Mouse (Mus musculus) hindbrain, embryonic 14.5 days (tissue): Measurements from ENCODE around the gene Sik3. TPM values are rescaled to one million over a fixed set of nuclear protein-coding genes. Genes with fewer than 3 reads are reported as not detected.

ENCODE experiments used
- ATAC-seq: fragments of 200-750 bp; cut with Nextera tagmentation; 2 replicates; pipeline ENCODE4 v1.8.0; 2017; ENCODE audit warnings: moderate number of reproducible peaks, mild to moderate bottlenecking, moderate TSS enrichment, moderate library complexity; ENCODE audit not compliant: low FRiP score
- DNase-seq: peaks from one replicate; pipeline ENCODE4 v3.0.0-alpha.2; 2015; ENCODE audit warnings: low spot score
- H3K27ac ChIP-seq: fragments of 300-500 bp; sonication (generic); 2 replicates; pipeline ENCODE4 v1.5.1; 2014; ENCODE audit warnings: mild to moderate bottlenecking, moderate library complexity
- H3K27me3 ChIP-seq: fragments of 300-500 bp; sonication (generic); 2 replicates; pipeline ENCODE4 v1.6.1; 2014; ENCODE audit warnings: mild to moderate bottlenecking, low read length, mixed read lengths; ENCODE audit not compliant: control insufficient read depth, insufficient read depth
- H3K36me3 ChIP-seq: fragments of 300-500 bp; sonication (generic); replicated peaks from 2 replicates; pipeline ENCODE4 v1.6.1; 2014; ENCODE audit not compliant: control insufficient read depth, insufficient read depth
- H3K4me1 ChIP-seq: fragments of 300-500 bp; sonication (generic); replicated peaks from 2 replicates; pipeline ENCODE4 v1.6.1; 2014; ENCODE audit warnings: antibody characterized with exemption, low read length, mixed read lengths; ENCODE audit not compliant: control insufficient read depth, insufficient read depth
- H3K4me2 ChIP-seq: fragments of 300-500 bp; sonication (generic); replicated peaks from 2 replicates; pipeline ENCODE4 v1.6.1; 2014; ENCODE audit warnings: mild to moderate bottlenecking, moderate library complexity
- H3K4me3 ChIP-seq: fragments of 300-500 bp; sonication (generic); replicated peaks from 2 replicates; pipeline ENCODE4 v1.5.1; 2014; ENCODE audit warnings: mild to moderate bottlenecking, low read length
- H3K9ac ChIP-seq: fragments of 300-500 bp; sonication (generic); 2 replicates; pipeline ENCODE4 v1.6.1; 2014
- H3K9me3 ChIP-seq: fragments of 300-500 bp; sonication (generic); 2 replicates; pipeline ENCODE4 v1.6.1; 2016; ENCODE audit warnings: low read length; ENCODE audit not compliant: control insufficient read depth
- WGBS: fragments of 180-500 bp; shearing (Covaris S2); extraction: QIAGEN DNeasy Blood & Tissue Kit; methylation state at CpG from one replicate; pipeline ENCODE4 v1.1.7; 2014; 5-methylcytosine and 5-hydroxymethylcytosine counted together
- polyA plus RNA-seq: library from polyadenylated mRNA; unstranded; fragments of >200 nt; fragmentation: Nextera tagmentation; extraction: Ambion mirVana; gene quantifications from 2 replicates; pipeline ENCODE4 v1.2.1, GENCODE M21; 2014

Gene Sik3
- polyA plus RNA-seq, result 10.9 and 11.0 TPM in 2 replicates

DNA sequence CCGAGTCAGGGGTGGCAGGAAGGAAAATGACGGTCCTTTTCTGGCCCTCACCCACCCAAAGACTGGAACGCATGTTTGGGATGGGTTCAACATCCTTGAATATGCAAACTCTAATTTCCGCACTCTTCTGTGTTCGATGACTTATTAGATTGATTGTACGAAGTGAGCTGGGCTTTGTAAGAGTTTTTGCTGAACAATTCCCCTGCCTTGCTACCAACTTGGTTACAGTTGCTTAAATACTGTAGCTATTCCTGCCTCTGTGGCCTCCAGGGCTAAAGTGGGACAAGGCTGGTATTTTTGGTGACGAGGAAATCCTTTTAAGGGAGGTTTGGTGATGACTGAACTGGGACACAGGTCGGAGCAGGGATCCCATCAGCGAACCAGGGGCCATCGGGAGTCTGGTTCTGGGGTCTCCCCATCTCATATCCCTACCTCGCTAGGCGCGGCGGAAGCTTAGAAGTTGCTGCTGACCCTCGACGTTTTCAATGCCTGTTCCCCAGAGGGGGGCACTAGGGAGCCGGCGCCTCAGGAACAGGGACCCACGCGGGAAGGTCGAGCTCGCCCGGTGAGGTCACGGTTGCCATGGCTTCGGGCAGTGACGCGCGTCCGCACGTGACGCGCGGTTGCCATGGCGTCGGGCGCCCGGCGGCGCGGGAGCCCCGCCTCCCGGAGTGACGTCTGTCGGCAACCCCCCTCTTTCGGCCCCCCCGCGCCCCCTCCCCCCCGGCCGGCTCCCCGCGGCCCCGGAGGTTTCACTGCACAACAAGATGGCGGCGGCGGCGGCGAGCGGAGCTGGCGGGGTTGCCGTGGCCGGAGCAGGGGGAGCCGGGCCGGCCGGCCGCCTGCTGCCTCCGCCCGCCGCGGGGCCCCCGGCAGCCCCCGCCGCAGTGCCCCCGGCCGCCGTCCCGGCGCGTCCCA is at the start of gene Sik3, which contains the start of gene Pafah1b2:
Sik3 (plus strand) TSS at position 730 of the 918 bp plus-strand sequence.
Pafah1b2 (minus strand) TSS at position 600 of the 918 bp plus-strand sequence.
- Histone ChIP-seq H3K4me1 (peaks cover 41% of the 10 kb centered on the region), H3K4me2 (peak within 1 kb of the TSS; percentile 62), H3K4me3 (peak within 1 kb of the TSS; percentile 95), H3K27ac (peak within 1 kb of the TSS; percentile 92), H3K36me3 (no peaks in the 10 kb centered on the region), H3K9me3 (no peaks in the 10 kb centered on the region), H3K9ac (peak within 1 kb of the TSS; percentile 98), H3K27me3 (no peaks in the 10 kb centered on the region)
- DNase-seq, result peak; percentile 96
- peak; percentile 90 for ATAC-seq
- 3% methylated on average over 53 of the region's 78 CpGs for WGBS

- H3K4me2 ChIP-seq, result no peak overlapping the region
- 95% methylated on average over 6 of the region's 6 CpGs for WGBS
- no peak overlapping the region for H3K27ac ChIP-seq
- H3K9me3 ChIP-seq, result no peaks in the 10 kb centered on the region
- no peaks in the 10 kb centered on the region for H3K27me3 ChIP-seq
- peaks cover 85% of the 10 kb centered on the region for H3K36me3 ChIP-seq
- no peaks in the 10 kb centered on the region for H3K4me1 ChIP-seq
- no peak overlapping the region for H3K4me3 ChIP-seq
- DNase-seq, result no peak
- ATAC-seq, result no peak
- H3K9ac ChIP-seq, result no peak overlapping the region
These were observed 49.0 kb upstream of the Sik3 start for GRCm38 (mm10) chr9:45963577-45963976.

DNA sequence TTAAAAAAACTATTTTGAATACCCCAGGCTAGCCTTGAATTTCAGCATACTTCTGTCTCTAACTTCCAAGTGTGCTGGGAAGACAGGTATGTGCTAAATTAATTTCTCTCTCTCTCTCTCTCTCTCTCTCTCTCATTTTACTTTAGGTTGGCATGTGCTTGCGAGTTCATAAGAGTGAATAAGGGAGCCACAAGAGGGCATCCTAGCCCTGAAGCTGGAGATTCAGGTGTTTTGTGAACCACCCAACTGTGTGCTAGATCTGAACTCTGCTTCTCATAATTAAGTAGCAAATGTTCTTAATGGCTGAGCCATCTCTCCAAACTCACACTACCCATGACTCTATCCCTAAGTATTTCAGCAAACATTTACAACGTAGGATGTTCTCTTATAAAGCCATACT is 35.7 kb upstream of the Sik3 start:
- 83% methylated on average over 2 of the region's 2 CpGs for WGBS
- no peak overlapping the region for H3K4me3 ChIP-seq
- no peak for ATAC-seq

DNA sequence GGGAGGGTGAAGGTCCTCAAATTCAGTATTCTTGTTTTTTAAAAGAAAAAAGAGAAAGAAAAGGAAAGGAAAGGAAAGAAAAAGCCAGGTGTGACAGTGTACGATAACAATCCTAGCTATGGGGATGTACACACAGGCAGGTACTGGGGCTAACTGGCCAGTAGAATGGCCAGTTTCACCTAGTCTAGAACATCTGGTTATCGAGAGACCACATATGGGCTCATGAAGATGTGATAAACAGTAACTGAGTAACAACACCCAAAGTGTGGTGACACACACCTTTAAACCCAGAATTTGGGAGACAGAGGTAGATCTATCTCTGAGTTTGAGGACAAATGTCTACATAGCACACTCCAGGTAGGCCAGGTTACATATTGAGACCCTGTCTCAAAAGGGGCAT is 32.8 kb upstream of the Sik3 start:
- H3K4me1 ChIP-seq, result peaks cover 26% of the 10 kb centered on the region
- no peaks in the 10 kb centered on the region for H3K9me3 ChIP-seq
- ATAC-seq, result no peak
- H3K9ac ChIP-seq, result no peak overlapping the region
- H3K27me3 ChIP-seq, result no peaks in the 10 kb centered on the region
- no peak overlapping the region for H3K4me3 ChIP-seq
- 99% methylated on average over 2 of the region's 2 CpGs for WGBS
- H3K36me3 ChIP-seq, result peaks cover 22% of the 10 kb centered on the region
- no peak for DNase-seq
- H3K4me2 ChIP-seq, result no peak overlapping the region
- no peak overlapping the region for H3K27ac ChIP-seq

More for the DNA sequence above, 35.7 kb upstream of the Sik3 start:
- H3K27ac ChIP-seq, result no peak overlapping the region
- H3K9ac ChIP-seq, result no peak overlapping the region
- peaks cover 51% of the 10 kb centered on the region for H3K36me3 ChIP-seq
- no peaks in the 10 kb centered on the region for H3K9me3 ChIP-seq
- no peak overlapping the region for H3K4me2 ChIP-seq
- H3K4me1 ChIP-seq, result peaks cover 8% of the 10 kb centered on the region; the same call in 1 of the 2 replicates
- no peak for DNase-seq
- no peaks in the 10 kb centered on the region for H3K27me3 ChIP-seq

DNA sequence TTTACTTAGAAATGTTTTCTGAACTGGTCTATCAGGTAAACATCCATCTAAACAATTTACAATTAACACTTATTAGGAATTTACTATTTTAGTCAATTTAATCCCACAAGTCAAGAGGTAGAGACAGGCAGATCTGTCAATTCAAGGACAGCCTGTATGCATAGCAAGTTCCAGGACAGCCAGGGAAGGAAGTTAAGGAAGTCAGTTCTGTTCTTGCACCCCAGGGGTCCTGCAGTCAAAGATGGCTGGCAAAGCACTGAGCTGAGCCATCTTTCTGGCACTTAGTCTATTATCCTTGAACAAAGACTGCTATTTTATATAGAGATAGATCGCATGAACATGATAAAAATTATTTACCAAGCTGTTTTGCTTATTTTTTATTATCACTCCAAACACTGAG is 32.0 kb upstream of the Sik3 start:
- 87% methylated on average over 1 of the region's 1 CpGs for WGBS
- peaks cover 32% of the 10 kb centered on the region for H3K4me1 ChIP-seq

GRCm38 (mm10) chr9:45981331-45981730 is 31.3 kb upstream of the Sik3 start:
- ATAC-seq, result no peak

More for the DNA sequence above, 32.0 kb upstream of the Sik3 start:
- no peak overlapping the region for H3K4me3 ChIP-seq
- ATAC-seq (no peak), DNase-seq (no peak)
- H3K36me3 ChIP-seq, result peaks cover 15% of the 10 kb centered on the region
- no peak overlapping the region for H3K4me2 ChIP-seq
- H3K9me3 ChIP-seq, result no peaks in the 10 kb centered on the region
- H3K9ac ChIP-seq, result no peak overlapping the region
- H3K27me3 ChIP-seq, result no peaks in the 10 kb centered on the region
- H3K27ac ChIP-seq, result no peak overlapping the region

DNA sequence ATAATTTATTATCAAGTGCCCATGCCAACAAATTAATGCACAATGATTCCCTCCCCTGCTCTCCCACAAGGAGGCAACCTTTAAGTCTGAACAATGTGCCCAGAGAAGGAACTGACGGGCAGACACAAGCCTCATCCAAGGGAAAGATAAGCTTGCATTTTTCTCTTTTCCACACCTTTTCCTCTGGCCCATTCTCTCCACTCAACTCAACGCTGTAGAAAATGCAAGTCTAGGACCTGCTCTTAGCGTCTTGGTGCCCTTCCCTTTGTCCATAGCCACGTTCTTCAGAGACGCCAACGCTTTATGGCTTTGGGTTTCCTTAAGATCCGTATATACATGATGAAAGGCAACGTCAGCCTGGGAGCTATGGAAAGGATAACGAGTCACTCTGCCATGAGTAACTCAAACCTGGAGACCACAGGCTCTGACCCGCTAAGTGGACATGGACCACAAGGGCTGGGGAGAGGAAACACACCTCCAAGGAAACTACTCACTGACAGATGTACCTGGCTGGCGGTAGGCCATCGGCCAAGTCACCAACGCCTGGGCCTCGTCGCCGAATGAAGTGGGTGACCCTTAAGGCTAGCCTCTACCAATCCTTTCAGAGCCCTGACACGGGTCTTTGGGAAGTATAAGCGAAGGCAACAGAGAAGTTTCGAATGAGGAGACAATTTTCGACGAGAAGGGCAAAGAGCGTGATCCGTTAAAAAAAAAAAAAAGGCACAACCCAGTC is 28.8 kb upstream of the Sik3 start:
- H3K9ac ChIP-seq, result peak overlapping the region; percentile 96
- no peaks in the 10 kb centered on the region for H3K27me3 ChIP-seq
- no peaks in the 10 kb centered on the region for H3K9me3 ChIP-seq
- peak overlapping the region; percentile 96 for H3K4me3 ChIP-seq
- WGBS, result 2% methylated on average over 23 of the region's 23 CpGs
- ATAC-seq, result no peak
- peak overlapping the region; percentile 70 for H3K4me2 ChIP-seq
- peaks cover 36% of the 10 kb centered on the region for H3K4me1 ChIP-seq
- 0 out of 2 replicates have a peak, but pooled peaks cover under 1% of the 10 kb centered on the region for H3K36me3 ChIP-seq
- H3K27ac ChIP-seq, result peak overlapping the region; percentile 97
- DNase-seq, result no peak

More at GRCm38 (mm10) chr9:45981331-45981730, 31.3 kb upstream of the Sik3 start:
- Histone ChIP-seq H3K9ac (no peak overlapping the region), H3K4me3 (no peak overlapping the region), H3K4me2 (no peak overlapping the region), H3K27ac (no peak overlapping the region), H3K36me3 (peaks cover 9% of the 10 kb centered on the region; the same call in 1 of the 2 replicates), H3K9me3 (no peaks in the 10 kb centered on the region), H3K27me3 (no peaks in the 10 kb centered on the region), H3K4me1 (peaks cover 36% of the 10 kb centered on the region)
- DNase-seq, result no peak

- Histone ChIP-seq H3K9me3 (no peaks in the 10 kb centered on the region), H3K4me3 (peak overlapping the region; percentile 96), H3K4me1 (peaks cover 36% of the 10 kb centered on the region), H3K9ac (peak overlapping the region; percentile 96), H3K27me3 (no peaks in the 10 kb centered on the region), H3K4me2 (peak overlapping the region; percentile 70), H3K36me3 (no peaks in the 10 kb centered on the region), H3K27ac (peak overlapping the region; percentile 97)
- under 1% methylated on average over 48 of the region's 76 CpGs for whole genome bisulfite sequencing
- ATAC-seq (peak; percentile 93), DNase-seq (peak; percentile 94)
These were observed 28.0 kb upstream of the Sik3 start for GRCm38 (mm10) chr9:45984409-45985228.
